Comparison of ENCODE assay signal across 10 mouse cellular contexts in genomic region chr4:122902156-122902555, GRCm38 (mm10). TPM values are rescaled to one million over a fixed set of nuclear protein-coding genes. Genes with fewer than 3 reads are reported as not detected.
A peak's percentile ranks its signal among the peaks of the same experiment; 100 is the strongest.
DNase-seq lines count a peak whose midpoint lies in the region; ATAC-seq and TF ChIP-seq lines count a peak whose summit lies in the region.
"Had no signal": no experiment of that assay in that cellular context is flagged by ENCODE, and none has a peak within 500 bp of the region (broad histone marks: within the 10 kb centered on the region; RNA-seq: fewer than 3 reads in every experiment).

No protein-coding gene starts in this region.

- TF ChIP-seq EP300 in CH12.LX (IDR thresholded peaks at IDR 0.05; ENCODE audit: low read length), result no peak
- no peak for TF ChIP-seq EP300 in liver, embryonic 14.5 days (IDR thresholded peaks at IDR 0.05; ENCODE audit: low read depth)

- peak; percentile 37 for TF ChIP-seq RAD21 in CH12.LX (IDR thresholded peaks at IDR 0.05; ENCODE audit: low read depth, low read length)

- H3K4me3 ChIP-seq in CH12.LX (replicated peaks in 1 of 3; ENCODE audit: low read depth in 2 of 3, low read length in 2 of 3, poor library complexity in 1 of 3), result no peak overlapping the region
- no peak overlapping the region for H3K4me3 ChIP-seq in liver, embryonic 14.5 days (ENCODE audit: insufficient read depth in 1 of 2, low read depth in 2 of 2, low read length in 2 of 2)
- H3K4me3 ChIP-seq: embryonic facial prominence, embryonic 12.5 days; heart, embryonic 13.5 days had no signal

- H3K79me2 ChIP-seq in CH12.LX (replicated peaks; ENCODE audit: control insufficient read depth, extremely low read depth, insufficient read depth, poor library complexity, severe bottlenecking), result no peaks in the 10 kb centered on the region

- no peaks in the 10 kb centered on the region for H3K9me3 ChIP-seq in CH12.LX (replicated peaks; ENCODE audit: low read length)
- H3K9me3 ChIP-seq in liver, embryonic 14.5 days (ENCODE audit: control insufficient read depth, low read length), result no peaks in the 10 kb centered on the region
- H3K9me3 ChIP-seq: embryonic facial prominence, embryonic 12.5 days; heart, embryonic 13.5 days had no signal

- peak in 1 of 2 experiments; percentile 63; a peak in 2 of 4 replicates for TF ChIP-seq CTCF in CH12.LX (conservative IDR thresholded peaks at IDR 0.05 in 1 of 2, IDR thresholded peaks at IDR 0.05 in 1 of 2; ENCODE audit: low read depth in 2 of 2, low read length in 2 of 2)
- TF ChIP-seq CTCF in liver, embryonic 14.5 days (IDR thresholded peaks at IDR 0.05; ENCODE audit: low read depth), result peak; percentile 66

- TF ChIP-seq POLR2A in CH12.LX (IDR thresholded peaks at IDR 0.05; ENCODE audit: low read depth, low read length), result no peak

- WGBS in liver, embryonic 14.5 days (ENCODE audit: insufficient replicate concordance), result 24% methylated on average over 6 of the region's 6 CpGs

- no peaks in the 10 kb centered on the region for H3K36me3 ChIP-seq in CH12.LX (replicated peaks in 1 of 2; ENCODE audit: control insufficient read depth in 1 of 2, insufficient read depth in 1 of 2, low read length in 1 of 2)
- H3K36me3 ChIP-seq in liver, embryonic 14.5 days (replicated peaks; ENCODE audit: control insufficient read depth, insufficient read depth, low read depth), result no peaks in the 10 kb centered on the region
- H3K36me3 ChIP-seq: embryonic facial prominence, embryonic 12.5 days; heart, embryonic 13.5 days had no signal

- dilution Hi-C loops in CH12.LX (cut with MboI; ENCODE audit: extremely low pct_ligation_motif_present, extremely low pct_unique_long_range_greater_than_20kb, low sequenced_read_pairs), result no loop called here

- H3K4me1 ChIP-seq in CH12.LX (ENCODE audit: control insufficient read depth in 1 of 2, insufficient read depth in 2 of 2), result peaks cover 5 to 19% of the 10 kb centered on the region in 2 experiments; a peak in 3 of 4 replicates
- no peaks in the 10 kb centered on the region for H3K4me1 ChIP-seq in liver, embryonic 14.5 days (replicated peaks; ENCODE audit: control insufficient read depth in 2 of 2, insufficient read depth in 2 of 2, low read length in 1 of 2)
- H3K4me1 ChIP-seq: embryonic facial prominence, embryonic 12.5 days; heart, embryonic 13.5 days had no signal

- H3K4me2 ChIP-seq in CH12.LX (ENCODE audit: insufficient read depth, low read depth, poor library complexity, severe bottlenecking), result no peak overlapping the region
- H3K4me2 ChIP-seq in liver, embryonic 14.5 days (ENCODE audit: low read depth), result no peak overlapping the region
- H3K4me2 ChIP-seq: embryonic facial prominence, embryonic 12.5 days; heart, embryonic 13.5 days had no signal

- H3K27me3 ChIP-seq in CH12.LX (replicated peaks), result no peaks in the 10 kb centered on the region
- H3K27me3 ChIP-seq in liver, embryonic 14.5 days (ENCODE audit: control insufficient read depth, insufficient read depth, low read length), result no peaks in the 10 kb centered on the region
- H3K27me3 ChIP-seq: embryonic facial prominence, embryonic 12.5 days had no signal

- ATAC-seq in liver, embryonic 14.5 days (ENCODE audit: insufficient read depth), result no peak

- no peak overlapping the region for H3K9ac ChIP-seq in CH12.LX (ENCODE audit: insufficient read depth, low read depth)
- H3K9ac ChIP-seq in liver, embryonic 14.5 days (replicated peaks), result no peak overlapping the region
- H3K9ac ChIP-seq: embryonic facial prominence, embryonic 12.5 days; heart, embryonic 13.5 days had no signal

- H3K27ac ChIP-seq in CH12.LX (ENCODE audit: insufficient read depth, low read depth), result no peak overlapping the region
- H3K27ac ChIP-seq in liver, embryonic 14.5 days, result no peak overlapping the region
- H3K27ac ChIP-seq: embryonic facial prominence, embryonic 12.5 days; heart, embryonic 13.5 days had no signal

- in situ Hi-C loops in CH12.LX (cut with MboI; ENCODE audit: low pct_ligation_motif_present, low pct_unique_long_range_greater_than_20kb, low sequenced_read_pairs), result no loop called here

- peak; percentile 36 to 49 for DNase-seq in cerebellum, postnatal 10 days
- no peak for DNase-seq in cerebellum, postnatal 36 days
- DNase-seq in layer of hippocampus, adult 11-12 months (ENCODE audit: low spot score), result peak; percentile 50
- no peak for DNase-seq in layer of hippocampus, adult 8-10 months (ENCODE audit: low spot score in 2 of 2)
- no peak for DNase-seq in CH12.LX (ENCODE audit: extremely low read depth)
- no peak for DNase-seq in liver, embryonic 14.5 days (ENCODE audit: low read depth in 3 of 3, low spot score in 3 of 3)
- DNase-seq in urinary bladder, postnatal 10 days (ENCODE audit: low spot score), result no peak
- DNase-seq in ovary, postnatal 36 days (ENCODE audit: low spot score), result no peak

TF ChIP-seq in CH12.LX, 34 proteins besides CTCF, POLR2A, EP300 and RAD21:
- TF ChIP-seq SMC3 (IDR thresholded peaks at IDR 0.05; ENCODE audit: low read depth, low read length) (peak; percentile 45), PAX5 (IDR thresholded peaks at IDR 0.05; ENCODE audit: low read length) (no peak), GABPA (IDR thresholded peaks at IDR 0.05; ENCODE audit: insufficient replicate concordance, low read depth, low read length) (no peak), IRF4 (IDR thresholded peaks at IDR 0.05; ENCODE audit: low read depth, low read length) (peak; percentile 26; the same call in 1 of the 2 replicates), MYC (IDR thresholded peaks at IDR 0.05; ENCODE audit: low read depth, low read length) (0 out of 2 replicates have a peak, but pooled peaks have one; percentile 31), CHD1 (IDR thresholded peaks at IDR 0.05; ENCODE audit: low read depth, low read length) (no peak)

RNA-seq across cellular contexts. Expression of gene Cap1, which starts 16.3 kb away (rescaled TPM):
- total RNA-seq in layer of hippocampus, adult 8-10 months (2022), result 100 to 1,000 TPM; 280 to 333 (median 312) TPM
- total RNA-seq in CH12.LX (2012; rRNA removed), result 118 and 128 TPM in 2 replicates
- 159 TPM in 2 replicates for total RNA-seq in CH12.LX (2014; rRNA removed)
- polyA plus RNA-seq in CH12.LX (2012; ENCODE audit: insufficient read length, low read depth), result 163 and 195 TPM in 2 replicates
- polyA plus RNA-seq in liver, embryonic 14.5 days (2012; rRNA removed), result 24.2 and 28.3 TPM in 2 replicates
- polyA plus RNA-seq in liver, embryonic 14.5 days (2014; fragmentation: Nextera tagmentation; extraction: Ambion mirVana), result 26.8 and 27.3 TPM in 2 replicates

RNA-seq across cellular contexts. Expression of gene Mfsd2a, which starts 58.8 kb away (rescaled TPM):
- 10 to 100 TPM; 26.7 to 32.6 (median 30.9) TPM for total RNA-seq in layer of hippocampus, adult 8-10 months (2022)
- total RNA-seq in CH12.LX (2012; rRNA removed) (17.3 and 29.8 TPM in 2 replicates), CH12.LX (2014; rRNA removed) (15.2 and 18.3 TPM in 2 replicates)
- polyA plus RNA-seq in CH12.LX (2012; ENCODE audit: insufficient read length, low read depth), result 13.0 and 17.4 TPM in 2 replicates
- 0.03 and 0.08 TPM in 2 replicates for polyA plus RNA-seq in liver, embryonic 14.5 days (2012; rRNA removed)
- polyA plus RNA-seq in liver, embryonic 14.5 days (2014; fragmentation: Nextera tagmentation; extraction: Ambion mirVana), result 0.22 TPM in 1 of 2 replicates, not detected in the other

Comparison
In these comparisons a context has a peak if more than half of its experiments do, and no peak if none do; other contexts are left out.
1. DNase-seq: peak in cerebellum, postnatal 10 days (2 of 2) and layer of hippocampus, adult 11-12 months (single experiment); none in cerebellum, postnatal 36 days (0 of 2), layer of hippocampus, adult 8-10 months (0 of 2), CH12.LX (single experiment), liver, embryonic 14.5 days (0 of 3), urinary bladder, postnatal 10 days (single experiment) and ovary, postnatal 36 days (single experiment).